Mouse (Mus musculus): ENCODE measurements around the gene Lpin3.

Gene Lpin3

GRCm38 (mm10) chr2:160880453-160881195, at the start of gene Lpin3:
Lpin3 (plus strand) TSS chr2:160880670.
- CTCF ChIA-PET = interaction anchor here in 1 of 4 experiments (0.6 to 1.1 kb wide), 2 partner anchors 14 to 15 kb away, joined by 3 read pairs; no protein-coding TSS in a partner anchor
- POLR2A ChIA-PET = interaction anchor here in 1 of 4 experiments (1.2 to 1.5 kb wide), 2 partner anchors 149 to 225 kb away, joined by 3 to 4 read pairs; partner anchors contain the start of gene Plcg1

- CTCF ChIA-PET = no interaction called here
- POLR2A ChIA-PET = interaction anchor here in 1 of 4 experiments (0.5 kb wide), 1 partner anchor 44 kb away, joined by 3 read pairs; no protein-coding TSS in a partner anchor
These were observed 39.6 kb upstream of the Lpin3 start for GRCm38 (mm10) chr2:160840838-160841237.

- POLR2A ChIA-PET = no interaction called here
- CTCF ChIA-PET = no interaction called here
These were observed 32.8 kb upstream of the Lpin3 start for GRCm38 (mm10) chr2:160847664-160848063.

- CTCF ChIA-PET = no interaction called here
- POLR2A ChIA-PET = no interaction called here
These were observed 32.3 kb upstream of the Lpin3 start for GRCm38 (mm10) chr2:160848186-160848585.

GRCm38 (mm10) chr2:160849617-160850240, 30.7 kb upstream of the Lpin3 start:
- ChIA-PET POLR2A (interaction anchor here in 1 of 4 experiments (0.7 kb wide), 1 partner anchor 136 kb away, joined by 4 read pairs; no protein-coding TSS in a partner anchor), CTCF (no interaction called here)

- POLR2A ChIA-PET = no interaction called here
These were observed 30.1 kb upstream of the Lpin3 start for GRCm38 (mm10) chr2:160850360-160850759.

GRCm38 (mm10) chr2:160854687-160855086, 25.8 kb upstream of the Lpin3 start:
- ChIA-PET CTCF (interaction anchor here in 1 of 4 experiments (1.1 kb wide), 1 partner anchor 137 kb away, joined by 3 read pairs; no protein-coding TSS in a partner anchor), POLR2A (interaction anchor here in 1 of 4 experiments (0.6 to 0.9 kb wide), 2 partner anchors 33 to 864 kb away, joined by 3 to 4 read pairs; no protein-coding TSS in a partner anchor)

More at GRCm38 (mm10) chr2:160850360-160850759, 30.1 kb upstream of the Lpin3 start:
- CTCF ChIA-PET = no interaction called here

GRCm38 (mm10) chr2:160856359-160857102, 23.9 kb upstream of the Lpin3 start:
- ChIA-PET POLR2A (no interaction called here), CTCF (interaction anchor here (0.6 to 0.8 kb wide), 7 partner anchors 10 to 328 kb away, joined by 3 to 11 read pairs (median 3); no protein-coding TSS in a partner anchor)

GRCm38 (mm10) chr2:160860363-160860762, 20.1 kb upstream of the Lpin3 start:
- CTCF ChIA-PET = interaction anchor here in 2 of 4 experiments (0.6 to 1.0 kb wide), 3 partner anchors 258 to 1186 kb away, joined by 3 to 4 read pairs (median 3); no protein-coding TSS in a partner anchor

GRCm38 (mm10) chr2:160864112-160864511, 16.4 kb upstream of the Lpin3 start:
- CTCF ChIA-PET = no interaction called here

More at GRCm38 (mm10) chr2:160860363-160860762, 20.1 kb upstream of the Lpin3 start:
- POLR2A ChIA-PET = no interaction called here

GRCm38 (mm10) chr2:160865266-160865665, 15.2 kb upstream of the Lpin3 start:
- CTCF ChIA-PET = interaction anchor here in 1 of 4 experiments (0.6 kb wide), 1 partner anchor 20 kb away, joined by 3 read pairs; no protein-coding TSS in a partner anchor
- POLR2A ChIA-PET = no interaction called here

More at GRCm38 (mm10) chr2:160864112-160864511, 16.4 kb upstream of the Lpin3 start:
- POLR2A ChIA-PET = no interaction called here

- POLR2A ChIA-PET = no interaction called here
- CTCF ChIA-PET = interaction anchor here in 1 of 4 experiments (0.5 kb wide), 1 partner anchor 255 kb away, joined by 3 read pairs; no protein-coding TSS in a partner anchor
These were observed 11.0 kb upstream of the Lpin3 start for GRCm38 (mm10) chr2:160869446-160869845.

GRCm38 (mm10) chr2:160871310-160871709, 9.2 kb upstream of the Lpin3 start:
- CTCF ChIA-PET = interaction anchor here in 1 of 4 experiments (0.6 kb wide), 1 partner anchor 16 kb away, joined by 7 read pairs; no protein-coding TSS in a partner anchor
- POLR2A ChIA-PET = no interaction called here

GRCm38 (mm10) chr2:160872395-160872794, 8.1 kb upstream of the Lpin3 start:
- CTCF ChIA-PET = interaction anchor here in 2 of 4 experiments (0.9 to 2.0 kb wide), 4 partner anchors 12 to 271 kb away, joined by 3 to 18 read pairs (median 5); no protein-coding TSS in a partner anchor
- POLR2A ChIA-PET = interaction anchor here in 2 of 4 experiments (0.6 to 2.0 kb wide), 3 partner anchors 12 to 346 kb away, joined by 3 to 8 read pairs (median 4); no protein-coding TSS in a partner anchor

GRCm38 (mm10) chr2:160872890-160873382, 7.5 kb upstream of the Lpin3 start, which contains the start of gene Zhx3:
Zhx3 (minus strand) TSS chr2:160872998.
- POLR2A ChIA-PET = interaction anchor here in 2 of 4 experiments (0.6 to 2.0 kb wide), 7 partner anchors 9 to 346 kb away, joined by 3 to 8 read pairs (median 4); no protein-coding TSS in a partner anchor
- CTCF ChIA-PET = interaction anchor here in 3 of 4 experiments (0.6 to 2.0 kb wide), 9 partner anchors 9 to 275 kb away, joined by 3 to 18 read pairs (median 3); no protein-coding TSS in a partner anchor

GRCm38 (mm10) chr2:160874231-160874877, 6.1 kb upstream of the Lpin3 start:
- POLR2A ChIA-PET = interaction anchor here in 2 of 4 experiments (1.5 to 2.0 kb wide), 2 partner anchors 10 to 145 kb away, joined by 4 to 8 read pairs; no protein-coding TSS in a partner anchor
- CTCF ChIA-PET = interaction anchor here in 2 of 4 experiments (1.0 to 2.0 kb wide), 4 partner anchors 10 to 272 kb away, joined by 3 to 18 read pairs (median 6); no protein-coding TSS in a partner anchor

GRCm38 (mm10) chr2:160876115-160876514, 4.4 kb upstream of the Lpin3 start:
- CTCF ChIA-PET = interaction anchor here (0.6 to 1.5 kb wide), 9 partner anchors 8 to 1085 kb away, joined by 3 to 13 read pairs (median 5); no protein-coding TSS in a partner anchor
- POLR2A ChIA-PET = interaction anchor here in 1 of 4 experiments (1.1 kb wide), 1 partner anchor 224 kb away, joined by 4 read pairs; no protein-coding TSS in a partner anchor
